Mouse (Mus musculus) fat pad, adult 2 months (tissue): Measurements from ENCODE around the gene Susd2.

Experiments
- DNase-seq: peaks from one replicate; pipeline ENCODE4 v3.0.0-alpha.2; 2011; ENCODE audit warnings: low read depth, low spot score; ENCODE audit errors: extremely low read depth

The Susd2 gene

GRCm38 (mm10) chr10:75627490-75627889 lies 16.3 kb downstream of the Susd2 start:
- DNase-seq = no peak

GRCm38 (mm10) chr10:75626991-75627390 lies 16.8 kb downstream of the Susd2 start:
- no peak for DNase-seq

GRCm38 (mm10) chr10:75625920-75626319 lies 17.9 kb downstream of the Susd2 start:
- no peak for DNase-seq

GRCm38 (mm10) chr10:75620818-75621217 lies 23.0 kb downstream of the Susd2 start:
- no peak for DNase-seq

- DNase-seq = no peak
Measured at GRCm38 (mm10) chr10:75616044-75616443, 27.8 kb downstream of the Susd2 start.

- DNase-seq = no peak
Measured at GRCm38 (mm10) chr10:75610486-75610885, 33.3 kb downstream of the Susd2 start.

- no peak for DNase-seq
Measured at GRCm38 (mm10) chr10:75608975-75609374, 34.8 kb downstream of the Susd2 start.

GRCm38 (mm10) chr10:75607253-75607652 lies 36.6 kb downstream of the Susd2 start:
- no peak for DNase-seq

GRCm38 (mm10) chr10:75605162-75605846 lies 38.5 kb downstream of the Susd2 start:
- no peak for DNase-seq

GRCm38 (mm10) chr10:75600189-75600730 lies 43.5 kb downstream of the Susd2 start:
- no peak for DNase-seq

- no peak for DNase-seq
Measured at GRCm38 (mm10) chr10:75595981-75596380, 47.8 kb downstream of the Susd2 start.

GRCm38 (mm10) chr10:75592585-75592984 lies 51.2 kb downstream of the Susd2 start:
- no peak for DNase-seq

GRCm38 (mm10) chr10:75591211-75591894 lies 52.5 kb downstream of the Susd2 start:
- DNase-seq = no peak

GRCm38 (mm10) chr10:75589651-75590050 lies 54.2 kb downstream of the Susd2 start:
- no peak for DNase-seq

- peak; percentile 14 for DNase-seq
Measured at GRCm38 (mm10) chr10:75589129-75589528, 54.7 kb downstream of the Susd2 start, which contains the start of gene Ggt5. Ggt5 (plus strand) TSS chr10:75589340.

GRCm38 (mm10) chr10:75588336-75588735 lies 55.5 kb downstream of the Susd2 start:
- no peak for DNase-seq

GRCm38 (mm10) chr10:75587781-75588180 lies 56.0 kb downstream of the Susd2 start:
- no peak for DNase-seq
